Mouse (Mus musculus) cerebellum, postnatal 25 days (tissue): ENCODE results near the gene Ube2j1.
"Not testable (repeated sequence)": the region's sequence is repeated elsewhere in the genome, so short reads cannot be mapped to it uniquely, and the experiment has no call there.

ENCODE experiments used
- DNase-seq, 2 experiments: peaks; one replicate each; pipeline ENCODE4 v3.0.0; 2021; ENCODE audit warnings: mixed read lengths in 2 of 2

The Ube2j1 gene

DNA sequence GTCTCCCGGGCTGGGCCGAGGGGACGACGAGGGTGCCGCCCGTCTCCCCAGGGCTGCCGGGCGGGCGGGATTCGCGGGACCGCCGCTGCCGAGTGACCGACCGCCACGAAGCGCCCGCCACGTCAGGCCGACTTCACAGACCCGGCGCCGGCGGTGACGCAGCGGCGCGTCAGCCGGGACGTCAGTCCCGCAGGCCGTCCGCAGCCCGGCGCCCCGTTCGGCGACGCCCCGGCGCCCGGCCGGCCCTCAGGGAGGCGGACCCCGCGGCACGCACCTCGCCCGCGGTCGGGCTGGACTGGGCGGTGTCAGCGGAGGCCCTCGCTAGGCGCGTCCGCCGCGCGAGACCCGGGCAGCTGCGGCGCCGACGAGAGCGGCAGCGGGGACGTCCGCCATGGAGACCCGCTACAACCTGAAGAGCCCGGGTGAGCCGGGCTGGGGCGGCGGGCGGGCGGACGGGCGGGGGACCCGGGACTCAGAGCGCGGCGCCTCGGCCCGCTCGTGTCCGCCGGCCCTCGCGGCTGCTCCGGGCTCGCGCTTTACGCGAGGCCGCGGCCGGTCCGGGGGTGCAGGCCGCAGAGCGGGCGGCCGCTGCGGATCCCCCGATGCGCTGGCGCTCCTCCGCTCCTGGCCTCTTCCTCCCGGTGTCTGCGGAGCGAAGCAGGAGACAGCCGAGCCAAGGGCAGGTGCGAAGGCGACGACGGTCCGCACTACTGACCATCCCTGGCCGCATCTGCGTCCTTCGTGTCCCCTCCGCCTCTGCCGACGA is at the start of gene Ube2j1:
Gene Ube2j1 (plus strand): TSS at position 222 of the 766 bp plus-strand sequence.
- peak; percentile 93 to 94 for DNase-seq

GRCm38 (mm10) chr4:32981617-32982016 is 49.6 kb upstream of the Ube2j1 start:
- no peak for DNase-seq

DNA sequence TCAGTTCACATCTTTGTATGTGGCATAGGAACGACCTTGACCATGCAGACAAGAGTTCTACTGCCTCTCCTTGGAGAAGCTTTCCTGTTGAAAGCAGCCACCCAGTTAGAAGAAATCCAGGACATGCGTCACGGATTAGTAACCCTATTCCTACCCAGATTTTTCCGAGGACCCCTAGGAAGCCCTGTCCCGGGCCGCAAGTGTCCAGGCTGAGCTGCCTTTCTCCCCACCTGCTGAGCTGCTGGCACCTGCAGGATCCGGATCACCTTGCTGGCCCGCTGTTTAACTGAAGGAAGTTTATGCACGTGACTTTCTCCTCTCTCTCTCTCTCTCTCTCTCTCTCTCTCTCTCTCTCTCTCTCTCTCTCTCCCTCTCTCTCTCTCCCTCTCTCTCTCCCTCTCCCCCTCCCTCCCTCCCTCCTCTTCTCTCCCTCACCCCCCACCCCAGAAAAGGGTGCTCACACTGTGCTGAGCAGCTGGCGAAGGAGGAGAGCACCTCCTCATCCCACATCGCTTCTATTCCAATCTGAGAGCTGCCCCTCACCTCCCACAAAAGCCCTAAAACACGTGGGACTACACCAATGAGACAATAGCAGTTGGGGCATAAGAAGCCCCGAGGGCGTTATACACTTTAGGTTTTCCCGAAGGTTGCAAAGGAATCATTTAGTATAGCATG is 49.0 kb upstream of the Ube2j1 start:
- DNase-seq, result peak; percentile 46 to 58

DNA sequence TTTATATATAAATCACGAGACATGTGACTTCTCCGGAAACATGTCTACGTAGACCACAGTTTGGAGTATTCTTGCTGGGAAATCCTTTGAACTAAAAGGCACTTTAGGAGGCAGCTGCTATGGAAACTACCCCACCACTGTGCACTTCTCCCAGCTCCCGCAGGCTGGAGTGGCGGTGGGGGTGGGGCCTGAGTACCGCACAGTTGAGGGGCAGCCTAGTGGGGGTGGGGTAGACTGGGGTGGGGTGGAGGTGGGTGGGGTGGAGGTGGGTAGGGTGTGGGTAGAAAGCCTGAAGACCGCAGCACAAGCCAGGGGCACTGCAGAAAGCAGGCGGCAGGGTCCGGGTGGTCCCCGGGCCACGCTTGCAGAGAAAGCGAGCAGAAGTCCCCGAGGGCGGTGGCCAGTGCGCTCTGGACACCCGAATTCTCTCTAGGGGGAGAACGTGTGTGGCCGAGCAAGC is 48.5 kb upstream of the Ube2j1 start, which contains the start of gene Rragd:
Gene Rragd (plus strand): TSS at position 322 of the 460 bp plus-strand sequence.
- peak in 1 of 2 experiments; percentile 71 for DNase-seq

GRCm38 (mm10) chr4:32983176-32984155 is 47.8 kb upstream of the Ube2j1 start:
- DNase-seq, result peak; percentile 85 to 86

- no peak for DNase-seq
These were observed 47.0 kb upstream of the Ube2j1 start for GRCm38 (mm10) chr4:32984242-32984641.

DNA sequence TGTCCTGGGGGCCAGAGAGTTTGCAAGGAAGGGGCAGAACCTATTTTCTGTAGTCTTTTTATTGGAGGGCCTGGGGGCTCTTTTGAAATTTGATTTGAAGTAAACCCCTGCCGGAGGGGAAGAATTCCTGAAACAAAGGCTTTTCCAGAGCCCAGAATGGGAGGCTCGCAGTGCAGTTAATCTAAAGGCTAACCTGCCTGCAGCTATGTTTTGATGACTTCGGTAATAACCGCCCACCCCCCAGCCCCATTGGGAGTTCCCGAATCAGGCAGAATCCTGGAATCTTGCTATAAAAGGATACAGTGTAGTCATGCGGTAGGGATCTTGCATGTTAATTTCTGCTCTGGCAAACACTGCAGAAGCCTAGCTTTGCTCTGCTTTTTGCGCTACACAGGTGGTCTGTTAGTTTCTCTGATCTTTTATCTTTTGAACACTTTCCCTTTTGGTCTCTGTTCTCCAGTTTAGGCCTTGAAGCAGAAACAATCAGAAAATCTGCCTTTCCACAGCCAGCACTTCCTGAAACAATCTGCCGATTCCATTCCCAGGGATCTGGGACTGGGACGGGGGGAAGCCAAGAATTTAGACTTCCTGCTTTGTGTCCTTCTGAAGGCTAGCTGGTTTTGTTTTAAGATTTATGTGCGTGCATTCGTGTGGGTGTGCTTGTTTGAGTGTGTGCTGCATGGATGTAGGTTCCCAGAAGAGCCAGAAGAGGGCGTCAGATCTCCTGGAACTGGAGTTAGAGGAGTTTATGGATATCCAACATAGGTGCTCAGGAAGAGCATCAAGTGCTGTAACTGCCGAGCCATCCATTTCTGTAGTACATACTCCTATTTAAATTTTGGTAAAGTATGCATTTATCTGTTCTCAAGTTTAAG is 46.2 kb upstream of the Ube2j1 start:
- DNase-seq, result peak in 1 of 2 experiments; percentile 44

GRCm38 (mm10) chr4:32985684-32986083 is 45.5 kb upstream of the Ube2j1 start:
- DNase-seq, result no peak

- DNase-seq, result no peak
These were observed 44.2 kb upstream of the Ube2j1 start for GRCm38 (mm10) chr4:32987006-32987405.

DNA sequence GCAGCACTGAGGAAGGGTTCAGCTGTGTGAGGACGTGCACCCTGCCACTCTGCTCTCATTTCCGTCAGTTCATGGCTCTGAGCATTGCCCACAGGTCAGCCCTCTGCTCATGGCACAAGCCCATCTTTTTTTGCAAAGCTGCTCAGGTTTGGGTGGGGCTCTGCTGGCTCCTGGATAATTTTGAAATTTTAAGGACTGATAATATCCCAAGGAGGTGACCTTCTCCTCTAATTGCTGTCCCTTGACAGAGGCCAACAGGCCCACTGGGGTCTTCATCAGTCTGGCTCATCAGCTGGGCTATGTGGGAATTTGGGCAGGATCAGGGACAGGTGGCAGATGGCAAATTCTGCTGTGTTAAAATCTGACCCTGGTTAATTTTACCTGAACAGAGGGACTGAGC is 41.9 kb upstream of the Ube2j1 start:
- peak; percentile 60 to 67 for DNase-seq

- no peak for DNase-seq
These were observed 37.0 kb upstream of the Ube2j1 start for GRCm38 (mm10) chr4:32994168-32994567.

DNA sequence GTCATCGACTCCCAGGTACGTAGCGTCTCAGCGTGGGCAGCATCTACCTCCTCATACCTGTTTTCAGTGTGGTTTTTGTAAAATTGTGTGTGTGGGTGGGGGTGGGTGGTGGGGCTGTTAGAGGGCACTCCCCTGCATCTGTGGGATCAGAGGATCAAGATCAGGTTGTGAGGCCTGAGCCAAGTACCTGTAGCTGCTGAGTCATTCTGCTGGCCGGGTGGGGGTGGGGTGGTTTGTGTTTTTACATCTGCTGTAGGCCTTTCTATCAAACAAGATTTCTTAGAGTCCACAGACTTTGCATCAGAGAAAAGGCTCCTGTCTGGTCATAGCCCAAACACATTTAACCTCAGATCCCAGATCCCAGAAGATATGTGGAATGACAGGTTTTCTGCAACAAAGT is 35.1 kb upstream of the Ube2j1 start:
- DNase-seq, result no peak

DNA sequence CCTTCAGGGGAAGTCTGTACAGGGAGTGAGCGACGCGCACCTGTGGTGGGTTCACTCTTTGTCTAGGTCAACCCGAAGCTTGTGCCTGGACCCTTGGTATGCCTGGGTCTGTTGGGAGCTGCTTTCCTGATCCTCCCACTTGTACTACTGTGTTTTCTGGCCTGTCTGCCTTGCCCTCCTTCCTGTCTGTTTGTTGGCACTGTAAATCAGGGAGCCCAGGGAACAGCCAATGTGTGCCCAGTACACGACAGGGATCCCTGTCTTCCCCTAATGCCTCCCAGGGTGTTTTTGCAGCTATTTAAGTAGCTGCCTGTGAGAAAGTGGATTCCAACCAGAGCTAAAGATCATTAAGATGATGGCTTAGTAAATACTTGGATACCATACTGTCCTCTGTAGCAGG is 33.6 kb upstream of the Ube2j1 start:
- DNase-seq, result peak in 1 of 2 experiments; percentile 43

GRCm38 (mm10) chr4:32998996-32999395 is 32.2 kb upstream of the Ube2j1 start:
- DNase-seq, result no peak

DNA sequence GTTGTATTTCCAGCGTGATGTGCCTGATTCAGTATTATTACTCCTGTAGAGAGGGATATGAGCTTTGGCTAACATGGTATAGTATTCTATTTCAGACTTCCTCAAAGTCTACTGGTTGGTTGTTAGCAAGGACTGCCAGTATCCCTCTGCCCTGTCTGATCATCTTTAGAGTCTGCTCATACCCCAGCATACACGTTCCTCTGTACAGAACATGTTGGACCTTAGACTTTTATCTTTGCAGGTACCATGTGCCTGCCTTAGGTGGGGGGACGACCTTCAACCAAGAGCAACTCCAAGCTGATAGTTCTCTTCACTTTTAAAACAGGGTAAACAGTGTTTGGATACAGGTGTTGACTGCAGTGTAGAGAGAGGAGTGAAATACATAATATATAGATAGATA is 29.1 kb upstream of the Ube2j1 start:
- DNase-seq, result no peak

DNA sequence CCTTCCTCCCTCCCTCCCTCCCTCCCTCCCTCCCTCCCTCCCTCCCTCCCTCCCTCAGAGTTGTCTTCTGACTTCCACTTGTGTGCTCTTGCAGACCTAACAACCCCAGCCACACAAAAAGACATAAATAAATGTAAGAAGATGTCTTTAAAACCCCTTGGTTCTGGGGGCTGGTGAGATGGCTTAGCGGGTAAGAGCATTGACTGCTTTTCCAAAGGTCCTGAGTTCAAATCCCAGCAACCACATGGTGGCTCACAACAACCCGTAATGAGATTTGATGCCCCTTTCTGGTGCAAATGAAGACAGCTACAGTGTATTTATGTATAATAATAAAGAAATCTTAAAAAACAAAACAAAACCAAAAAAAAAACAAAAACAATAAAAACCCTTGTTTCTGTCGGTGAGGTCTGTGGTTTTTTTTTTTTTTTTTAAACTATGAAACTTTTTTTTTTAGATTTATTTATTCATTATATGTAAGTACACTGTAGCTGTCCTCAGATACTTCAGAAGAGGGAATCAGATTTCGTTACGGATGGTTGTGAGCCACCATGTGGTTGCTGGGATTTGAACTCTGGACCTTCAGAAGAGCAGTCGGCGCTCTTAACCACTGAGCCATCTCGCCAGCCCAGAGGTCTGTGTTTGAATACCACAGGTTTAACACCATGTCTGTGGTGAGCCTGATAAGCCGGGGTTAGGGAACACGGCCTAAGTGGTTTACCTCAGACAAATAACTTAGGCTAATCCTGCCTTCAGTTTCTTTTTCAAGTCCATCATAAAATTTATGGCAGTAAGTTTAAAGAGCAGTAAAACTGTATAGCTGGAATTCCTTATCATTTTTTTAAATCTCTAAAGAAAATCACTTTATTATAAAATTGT is 25.4 kb upstream of the Ube2j1 start:
- not testable (repeated sequence) for DNase-seq

DNA sequence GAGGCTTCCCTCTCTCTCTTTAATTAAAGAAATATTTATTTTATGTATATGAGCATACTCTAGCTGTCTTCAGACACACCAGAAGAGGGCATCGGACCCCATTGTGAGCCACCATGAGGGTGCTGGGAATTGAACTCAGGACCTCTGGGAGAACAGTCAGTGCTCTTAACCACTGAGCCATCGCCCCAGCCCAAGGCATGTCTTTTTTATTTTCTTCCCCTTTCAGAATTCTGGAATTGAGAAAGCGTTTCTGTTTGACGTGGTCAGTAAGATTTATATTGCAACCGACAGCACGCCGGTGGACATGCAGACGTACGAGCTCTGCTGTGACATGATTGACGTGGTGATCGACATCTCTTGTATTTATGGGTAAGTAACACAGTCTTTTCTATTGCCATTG is 24.4 kb upstream of the Ube2j1 start:
- no peak for DNase-seq

- DNase-seq, result no peak
These were observed 23.6 kb upstream of the Ube2j1 start for GRCm38 (mm10) chr4:33007443-33008217.

DNA sequence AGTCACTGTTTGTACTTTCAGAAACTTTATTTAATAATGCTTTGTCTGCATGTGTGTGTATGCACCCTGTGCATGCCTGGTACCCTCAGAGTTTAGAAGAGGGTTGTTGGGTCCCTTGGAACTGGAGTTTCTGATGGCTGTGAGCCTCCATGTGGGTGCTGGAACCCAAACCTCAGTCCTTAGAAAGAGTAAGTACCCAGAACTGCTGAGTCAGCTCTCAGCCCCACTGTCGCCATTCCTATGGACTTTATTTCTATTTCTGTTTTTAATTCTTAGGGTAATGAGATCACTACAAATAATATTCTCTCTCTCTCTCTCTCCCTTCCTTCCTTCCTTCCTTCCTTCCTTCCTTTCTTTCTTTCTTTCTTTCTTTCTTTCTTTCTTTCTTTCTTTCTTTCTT is 21.1 kb upstream of the Ube2j1 start:
- DNase-seq, result no peak

GRCm38 (mm10) chr4:33012484-33012883 is 18.7 kb upstream of the Ube2j1 start:
- DNase-seq, result no peak
